Mouse (Mus musculus) lung, postnatal 4 days (tissue): ENCODE measurements around the gene Srsf3.
"Not testable (repeated sequence)": the region's sequence is repeated elsewhere in the genome, so short reads cannot be mapped to it uniquely, and the experiment has no call there.

Source experiments
- DNase-seq, 2 experiments: peaks; one replicate each; pipeline ENCODE4 v3.0.0; 2021

Srsf3 gene

DNA sequence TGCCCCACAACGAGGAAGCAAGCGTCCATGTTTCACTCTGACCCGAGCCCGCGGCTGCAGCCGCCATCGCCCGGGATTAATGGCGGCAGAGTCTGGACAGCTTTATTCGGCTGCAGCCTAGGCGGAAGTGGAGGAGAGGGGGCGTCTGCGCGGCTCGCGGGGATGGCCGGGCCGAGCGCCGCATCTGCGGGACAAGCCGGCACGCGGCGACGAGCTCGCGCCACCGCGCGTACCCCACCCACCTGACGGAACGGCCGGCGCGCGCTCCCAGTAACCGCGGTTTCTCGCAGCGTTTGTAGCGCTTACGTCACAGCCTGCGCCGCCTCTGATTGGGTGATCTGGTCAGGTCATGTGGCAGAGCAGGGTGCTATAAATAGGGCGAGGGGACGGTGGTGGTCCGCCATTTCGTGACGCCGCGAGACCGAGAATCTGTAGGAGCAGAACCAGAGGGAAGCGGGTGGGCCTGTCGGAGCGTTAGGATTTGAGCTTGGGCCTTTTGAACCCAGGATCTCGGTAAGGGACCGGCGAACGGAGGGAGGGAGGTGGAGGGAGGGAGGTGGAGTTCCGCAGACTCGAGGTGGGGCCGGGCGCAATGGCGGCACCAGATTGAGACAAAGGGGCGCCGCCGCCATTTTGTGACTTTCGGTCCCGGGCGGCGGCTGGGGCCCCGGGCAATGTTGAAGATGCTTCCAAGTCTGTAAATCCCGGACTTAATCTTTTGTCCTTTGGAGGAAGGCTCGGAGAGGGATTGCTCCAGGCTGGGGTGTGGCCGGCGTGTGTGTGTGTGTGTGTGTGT, at the start of gene Srsf3:
Srsf3 (plus strand) TSS at position 355 of the 796 bp plus-strand sequence.
- DNase-seq: peak; percentile 99

- no peak for DNase-seq
Measured at GRCm38 (mm10) chr17:28984724-28985420, 47.6 kb upstream of the Srsf3 start.

- DNase-seq: peak in 1 of 2 experiments; percentile 29
Measured at GRCm38 (mm10) chr17:28986833-28987232, 45.6 kb upstream of the Srsf3 start.

DNA sequence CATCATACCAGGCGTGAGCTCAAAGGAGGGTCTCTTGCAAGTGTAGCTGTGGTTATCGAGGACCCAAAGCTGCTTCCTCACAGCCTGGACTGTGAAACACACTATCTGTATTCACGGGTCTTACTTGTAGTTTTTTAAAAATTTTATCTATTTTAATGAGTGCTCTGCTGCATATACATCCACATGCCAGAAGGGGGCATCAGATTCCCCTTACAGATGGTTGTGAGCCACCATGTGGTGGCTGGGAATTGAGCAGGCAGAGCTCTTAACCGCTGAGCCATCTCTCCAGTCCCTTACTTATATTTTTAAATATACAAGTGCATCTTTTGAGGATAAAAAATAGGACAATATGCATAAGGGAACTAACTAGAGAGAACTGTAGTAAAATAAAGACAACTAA, 44.7 kb upstream of the Srsf3 start:
- DNase-seq: peak; percentile 41 to 59

DNA sequence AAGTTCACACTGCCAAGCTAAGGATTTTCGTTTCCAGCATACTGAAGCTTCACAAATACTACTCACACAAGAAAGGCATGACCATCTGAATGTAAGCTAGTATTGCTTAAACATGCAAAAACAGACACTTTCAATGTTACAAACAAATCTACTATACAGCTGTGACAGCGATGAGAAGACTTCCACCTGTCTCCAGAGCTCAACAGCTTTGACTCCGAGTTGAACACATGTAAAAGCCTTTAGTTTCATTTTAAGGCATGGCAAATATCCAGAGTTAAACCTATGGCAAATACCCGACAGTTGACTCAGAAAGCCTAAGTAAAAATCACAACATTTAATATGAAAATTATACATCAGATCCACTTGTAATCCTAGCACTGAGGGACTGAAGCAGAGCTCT, 44.1 kb upstream of the Srsf3 start:
- DNase-seq: no peak

GRCm38 (mm10) chr17:28988996-28989395, 43.4 kb upstream of the Srsf3 start:
- no peak for DNase-seq

GRCm38 (mm10) chr17:28990060-28990459, 42.4 kb upstream of the Srsf3 start:
- DNase-seq: no peak

GRCm38 (mm10) chr17:28991286-28991685, 41.1 kb upstream of the Srsf3 start:
- no peak for DNase-seq

GRCm38 (mm10) chr17:28992105-28992504, 40.3 kb upstream of the Srsf3 start:
- DNase-seq: peak; percentile 41 to 53

DNA sequence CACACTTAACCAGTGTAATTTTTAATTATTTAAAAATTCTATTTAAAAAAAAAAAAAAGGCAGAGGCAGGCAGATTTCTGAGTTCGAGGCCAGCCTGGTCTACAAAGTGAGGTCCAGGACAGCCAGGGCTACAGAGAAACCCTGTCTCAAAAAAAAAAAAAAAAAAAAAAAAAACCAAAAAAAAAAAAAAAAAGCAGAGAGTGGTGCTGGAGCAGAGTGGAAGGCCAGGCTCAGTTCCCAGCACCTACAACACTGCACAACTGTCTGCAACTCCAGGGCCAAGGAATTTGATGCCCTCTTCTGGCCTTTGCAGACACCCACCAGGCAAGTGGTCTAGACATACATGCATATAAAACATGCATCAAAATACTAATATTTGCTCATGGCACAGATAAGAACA, 39.4 kb upstream of the Srsf3 start:
- not testable (repeated sequence) for DNase-seq

GRCm38 (mm10) chr17:28994615-28995014, 37.8 kb upstream of the Srsf3 start:
- no peak for DNase-seq

DNA sequence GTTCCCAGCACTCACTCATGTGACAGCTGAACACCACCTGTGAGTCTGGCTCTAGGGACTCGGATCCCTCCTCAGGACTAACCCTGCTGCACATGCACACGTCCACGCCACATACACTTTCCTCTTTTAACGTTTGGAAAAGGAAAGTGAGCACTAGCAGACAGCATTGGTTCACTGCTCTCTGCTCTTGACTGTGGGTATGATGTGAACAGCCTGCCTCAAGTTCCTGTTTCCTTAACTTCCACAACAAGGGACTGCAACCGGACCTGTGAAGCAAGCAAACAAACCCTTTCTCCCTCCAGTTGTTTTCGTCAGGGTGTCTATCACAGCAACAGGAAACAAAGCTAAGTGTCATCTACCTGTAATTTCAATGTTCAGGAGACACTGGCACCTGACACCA, 32.0 kb upstream of the Srsf3 start:
- no peak for DNase-seq

DNA sequence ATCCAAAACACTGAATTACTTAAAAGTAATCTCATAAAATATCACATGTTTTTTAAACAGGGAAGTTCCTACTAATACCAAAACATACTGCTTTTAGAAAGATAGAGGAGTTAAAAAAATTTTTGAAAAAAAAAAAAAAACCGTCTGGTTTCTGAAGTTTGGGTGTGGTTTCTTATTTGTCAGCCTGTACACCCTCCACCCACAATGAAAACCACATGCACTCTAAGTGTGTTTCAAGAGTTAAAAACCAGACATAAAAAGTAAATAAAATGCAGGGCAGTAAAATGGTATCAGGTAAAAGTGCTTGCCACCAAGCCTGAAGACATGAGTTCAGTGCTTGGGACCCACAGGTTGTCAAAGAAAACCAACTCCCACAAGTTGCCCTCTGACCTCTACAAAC, 28.7 kb upstream of the Srsf3 start:
- no peak for DNase-seq

DNA sequence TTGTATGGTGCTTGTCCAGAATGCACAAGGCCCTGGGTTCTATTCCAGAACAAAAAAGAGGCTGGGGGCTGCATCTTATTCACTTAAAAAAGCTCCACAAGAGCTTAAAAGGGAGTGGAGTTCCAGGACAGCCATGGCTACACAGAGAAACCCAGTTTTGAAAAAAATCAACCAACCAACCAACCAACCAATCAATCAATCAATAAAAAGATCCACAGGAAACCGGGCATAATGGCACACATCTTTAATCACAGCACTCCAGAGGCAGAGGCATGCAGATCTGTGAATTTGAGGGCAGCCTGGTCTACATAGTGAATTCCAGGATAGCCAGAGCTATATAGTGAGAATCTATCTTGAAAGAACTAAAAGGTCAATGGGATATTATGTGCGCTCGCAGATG, 27.4 kb upstream of the Srsf3 start:
- DNase-seq: no peak

GRCm38 (mm10) chr17:29006812-29007211, 25.6 kb upstream of the Srsf3 start:
- peak in 1 of 2 experiments; percentile 30 for DNase-seq

DNA sequence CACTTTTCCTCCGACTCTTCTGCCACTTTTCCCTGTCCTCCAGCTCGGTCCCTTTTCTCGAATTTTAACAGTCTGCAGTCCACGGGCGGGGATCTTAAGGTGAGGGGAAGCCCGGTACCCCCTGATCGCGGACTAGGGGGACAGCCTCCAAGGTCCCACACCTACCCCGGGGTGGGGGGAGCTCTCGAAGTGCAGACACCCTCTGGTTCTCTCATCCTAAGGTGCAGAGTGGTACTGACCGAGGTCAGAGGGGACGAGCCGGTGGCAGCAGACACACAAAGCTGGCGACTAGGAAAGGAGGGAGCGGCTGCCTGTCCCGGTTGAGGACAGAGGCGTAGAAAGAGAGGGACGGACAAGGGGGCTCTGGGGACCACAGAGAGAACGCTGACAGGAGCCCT, 25.2 kb upstream of the Srsf3 start:
- no peak for DNase-seq

GRCm38 (mm10) chr17:29007641-29008325, 24.6 kb upstream of the Srsf3 start, which contains the start of gene Stk38:
Gene Stk38 (minus strand): TSS chr17:29007995.
- peak; percentile 95 to 96 for DNase-seq

GRCm38 (mm10) chr17:29008326-29008650, 24.1 kb upstream of the Srsf3 start:
- no peak for DNase-seq

DNA sequence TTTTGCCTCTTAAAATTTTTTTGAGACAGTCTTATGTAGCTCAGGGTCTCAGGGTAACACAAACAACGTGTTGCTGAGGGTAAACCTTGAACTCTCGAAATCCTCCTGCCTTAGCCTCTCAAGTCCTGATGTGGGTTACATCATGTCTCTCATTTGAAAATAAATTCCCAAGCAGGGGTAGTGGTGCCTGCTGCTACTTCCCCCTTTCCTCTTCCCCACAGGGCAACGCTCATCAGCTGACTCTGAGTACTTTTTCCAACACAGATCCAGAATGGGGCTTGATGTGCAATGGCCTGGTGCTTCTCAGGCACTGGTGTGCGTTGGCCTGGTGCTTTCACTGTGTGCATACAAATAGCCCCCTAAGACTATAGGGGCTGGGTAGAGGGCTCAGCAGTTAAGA, 23.2 kb upstream of the Srsf3 start:
- DNase-seq: no peak

DNA sequence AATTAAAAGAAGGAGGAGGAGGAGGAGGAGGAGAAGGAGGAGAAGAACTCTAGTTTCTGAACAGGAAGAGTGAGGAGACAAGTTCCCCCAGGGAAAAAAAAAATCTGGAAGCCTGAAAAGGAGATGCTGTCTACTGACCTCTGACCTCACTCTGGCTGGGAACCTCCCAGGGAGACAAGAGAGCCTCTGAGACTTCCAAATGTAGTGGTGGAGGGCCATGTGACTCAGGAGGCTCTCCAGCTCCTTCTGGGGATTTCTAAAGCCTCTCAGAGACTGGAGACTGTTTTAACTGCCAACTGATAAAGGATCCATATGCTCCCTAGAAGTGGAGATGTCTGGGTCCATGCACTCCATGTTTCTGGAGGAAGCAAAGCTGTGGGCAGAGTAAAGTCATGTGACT, 18.2 kb upstream of the Srsf3 start:
- no peak for DNase-seq

- peak in 1 of 2 experiments; percentile 69 for DNase-seq
Measured at GRCm38 (mm10) chr17:29015638-29016037, 16.8 kb upstream of the Srsf3 start.

DNA sequence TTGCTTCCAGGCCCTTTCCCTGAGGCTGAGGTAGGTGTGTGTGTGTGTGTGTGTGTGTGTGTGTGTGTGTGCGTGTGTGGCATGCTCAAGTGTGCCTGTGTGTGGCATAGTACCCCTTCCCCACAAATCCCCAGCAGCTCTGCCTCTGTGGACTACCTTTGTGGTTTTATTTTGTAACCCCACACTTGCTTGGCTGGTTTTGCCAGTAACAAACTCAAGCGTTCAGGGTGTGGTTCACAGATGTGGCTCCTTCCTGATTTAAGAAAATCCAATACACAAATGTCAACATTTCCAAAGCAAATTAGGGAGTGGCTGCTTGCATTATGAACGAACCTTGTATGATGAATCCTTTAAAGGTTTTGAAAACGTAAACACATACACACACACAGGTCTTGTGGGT, 15.7 kb upstream of the Srsf3 start:
- no peak for DNase-seq

GRCm38 (mm10) chr17:29018292-29018984, 14.0 kb upstream of the Srsf3 start:
- peak in 1 of 2 experiments; percentile 34 for DNase-seq
